Mouse (Mus musculus): Measurements from ENCODE around the gene Podxl. TPM values are rescaled to one million over a fixed set of nuclear protein-coding genes. Genes with fewer than 3 reads are reported as not detected.

Podxl gene
- polyA plus RNA-seq, 1 experiment from 2014 or later: 14.1 TPM

- no peak overlapping the region for H3K9ac ChIP-seq
- ATAC-seq (ENCODE audit: low FRiP score): no peak
- H3K4me2 ChIP-seq: no peak overlapping the region
- no peak overlapping the region for H3K27ac ChIP-seq
- no peaks in the 10 kb centered on the region for H3K9me3 ChIP-seq
- no peaks in the 10 kb centered on the region for H3K27me3 ChIP-seq
- peaks cover 11% of the 10 kb centered on the region for H3K4me1 ChIP-seq (replicated peaks)
- no peaks in the 10 kb centered on the region for H3K36me3 ChIP-seq
- no peak overlapping the region for H3K4me3 ChIP-seq
- 85% methylated on average over 2 of the region's 2 CpGs for WGBS
These were observed 28.3 kb upstream of the Podxl start for GRCm38 (mm10) chr6:31592128-31592527.

GRCm38 (mm10) chr6:31591676-31592075 lies 27.9 kb upstream of the Podxl start:
- Histone ChIP-seq H3K4me1 (replicated peaks) (peaks cover 7% of the 10 kb centered on the region), H3K36me3 (no peaks in the 10 kb centered on the region), H3K27ac (no peak overlapping the region), H3K4me3 (no peak overlapping the region), H3K27me3 (no peaks in the 10 kb centered on the region), H3K9me3 (no peaks in the 10 kb centered on the region), H3K9ac (no peak overlapping the region), H3K4me2 (no peak overlapping the region)
- 91% methylated on average over 3 of the region's 3 CpGs for WGBS
- ATAC-seq (ENCODE audit: low FRiP score): no peak

- no peaks in the 10 kb centered on the region for H3K4me1 ChIP-seq (replicated peaks)
- no peaks in the 10 kb centered on the region for H3K36me3 ChIP-seq
- no peak overlapping the region for H3K9ac ChIP-seq
- no peak overlapping the region for H3K4me2 ChIP-seq
- ATAC-seq (ENCODE audit: low FRiP score): no peak
- 89% methylated on average over 2 of the region's 2 CpGs for WGBS
- H3K9me3 ChIP-seq: no peaks in the 10 kb centered on the region
- no peaks in the 10 kb centered on the region for H3K27me3 ChIP-seq
- H3K4me3 ChIP-seq: no peak overlapping the region
- no peak overlapping the region for H3K27ac ChIP-seq
These were observed 27.0 kb upstream of the Podxl start for GRCm38 (mm10) chr6:31590754-31591153.

DNA sequence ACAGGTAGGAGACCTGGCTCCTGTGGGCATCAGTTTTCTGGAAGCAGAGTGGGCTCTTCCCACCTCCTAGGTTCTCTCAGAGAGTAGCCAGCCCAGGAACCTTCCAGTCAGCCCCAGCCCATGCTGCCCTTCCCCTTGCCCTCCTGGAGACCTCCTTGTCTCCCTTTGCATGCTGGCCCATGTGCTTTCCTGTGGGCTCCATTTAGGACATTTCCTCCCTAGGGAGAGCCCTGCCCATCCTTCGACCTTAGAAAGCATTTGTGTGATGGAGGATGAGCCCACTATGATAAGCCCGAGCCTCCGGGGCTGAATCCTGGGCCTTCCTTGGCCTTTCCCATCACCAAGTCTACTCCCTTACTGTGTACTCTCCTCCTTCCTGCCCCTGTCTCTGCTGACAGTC lies 25.5 kb upstream of the Podxl start:
- Histone ChIP-seq H3K4me3 (no peak overlapping the region), H3K4me1 (replicated peaks) (no peaks in the 10 kb centered on the region), H3K27me3 (no peaks in the 10 kb centered on the region), H3K9ac (no peak overlapping the region), H3K27ac (no peak overlapping the region), H3K4me2 (no peak overlapping the region), H3K9me3 (no peaks in the 10 kb centered on the region), H3K36me3 (no peaks in the 10 kb centered on the region)
- no peak for ATAC-seq (ENCODE audit: low FRiP score)
- 84% methylated on average over 3 of the region's 3 CpGs for WGBS

DNA sequence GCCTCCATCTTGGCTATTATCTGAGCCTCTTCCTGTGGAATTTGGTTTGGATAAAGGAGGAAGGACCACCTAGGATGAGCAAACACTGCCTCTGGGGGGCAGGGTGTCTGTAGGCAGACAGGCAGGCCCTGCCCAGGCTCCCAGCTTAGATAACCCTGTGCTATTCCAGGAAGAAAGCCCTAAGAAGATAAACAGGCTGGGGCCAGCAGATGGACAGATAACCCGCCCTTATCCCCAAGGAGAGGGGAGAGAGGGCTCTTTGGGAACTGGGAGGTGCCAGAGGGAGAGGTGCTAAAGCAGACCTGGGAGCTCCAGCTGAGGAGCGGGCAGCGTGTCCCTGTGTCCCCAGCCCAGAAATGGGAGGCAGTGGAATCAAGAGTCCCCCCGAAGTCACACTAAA lies 23.9 kb upstream of the Podxl start:
- no peaks in the 10 kb centered on the region for H3K36me3 ChIP-seq
- WGBS: 72% methylated on average over 4 of the region's 4 CpGs
- no peaks in the 10 kb centered on the region for H3K9me3 ChIP-seq
- H3K9ac ChIP-seq: no peak overlapping the region
- no peaks in the 10 kb centered on the region for H3K4me1 ChIP-seq (replicated peaks)
- ATAC-seq (ENCODE audit: low FRiP score): no peak
- H3K4me2 ChIP-seq: no peak overlapping the region
- H3K4me3 ChIP-seq: no peak overlapping the region
- no peak overlapping the region for H3K27ac ChIP-seq
- H3K27me3 ChIP-seq: no peaks in the 10 kb centered on the region

DNA sequence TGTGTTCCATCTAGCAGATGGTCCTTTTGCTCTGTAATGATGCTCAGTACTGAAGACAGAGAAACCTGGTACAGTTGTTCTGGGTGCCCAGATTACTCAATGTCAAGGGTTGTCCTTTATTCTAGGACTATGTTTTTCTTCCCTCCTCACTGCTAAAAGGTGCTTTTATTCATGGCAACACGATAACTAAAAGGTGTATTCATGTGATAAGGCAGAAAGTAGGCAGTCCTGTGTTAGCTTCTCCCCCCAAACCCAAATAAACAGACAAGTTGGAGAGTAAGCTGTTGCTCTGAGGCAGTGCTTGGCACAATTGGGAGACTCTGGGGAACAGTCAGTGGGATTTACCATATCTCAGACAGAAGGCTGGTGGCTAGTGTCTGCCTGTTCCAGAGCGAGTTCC lies 22.3 kb upstream of the Podxl start:
- no peak for ATAC-seq (ENCODE audit: low FRiP score)
- H3K4me3 ChIP-seq: no peak overlapping the region
- WGBS: 86% methylated on average over 2 of the region's 2 CpGs
- H3K27ac ChIP-seq: no peak overlapping the region
- no peak overlapping the region for H3K9ac ChIP-seq
- H3K4me1 ChIP-seq (replicated peaks): no peaks in the 10 kb centered on the region
- no peaks in the 10 kb centered on the region for H3K27me3 ChIP-seq
- no peaks in the 10 kb centered on the region for H3K36me3 ChIP-seq
- no peaks in the 10 kb centered on the region for H3K9me3 ChIP-seq
- H3K4me2 ChIP-seq: no peak overlapping the region

DNA sequence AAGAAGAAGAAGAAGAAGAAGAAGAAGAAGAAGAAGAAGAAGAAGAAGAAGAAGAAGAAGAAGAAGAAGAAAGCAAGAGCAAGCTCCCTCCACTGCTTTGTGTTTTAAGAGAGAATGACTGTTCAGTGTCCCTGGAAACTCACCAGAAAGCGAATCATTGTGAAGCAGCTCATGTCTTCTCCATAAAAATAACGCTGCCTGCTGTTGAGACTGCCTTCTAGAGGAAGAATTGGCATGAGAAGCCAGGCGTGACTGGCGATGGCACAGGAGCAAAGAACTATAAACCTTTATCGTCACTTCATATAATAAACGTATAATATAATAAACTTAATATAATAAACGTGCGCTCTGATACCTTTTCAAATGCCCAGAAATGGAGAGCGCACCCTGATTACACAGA lies 12.4 kb upstream of the Podxl start:
- no peaks in the 10 kb centered on the region for H3K4me1 ChIP-seq (replicated peaks)
- no peak overlapping the region for H3K27ac ChIP-seq
- 88% methylated on average over 9 of the region's 9 CpGs for WGBS
- ATAC-seq (ENCODE audit: low FRiP score): no peak
- H3K9me3 ChIP-seq: no peaks in the 10 kb centered on the region
- H3K27me3 ChIP-seq: no peaks in the 10 kb centered on the region
- H3K4me3 ChIP-seq: no peak overlapping the region
- H3K9ac ChIP-seq: no peak overlapping the region
- no peak overlapping the region for H3K4me2 ChIP-seq
- H3K36me3 ChIP-seq: no peaks in the 10 kb centered on the region

- no peaks in the 10 kb centered on the region for H3K9me3 ChIP-seq
- H3K27me3 ChIP-seq: no peaks in the 10 kb centered on the region
These were observed 11.3 kb upstream of the Podxl start for GRCm38 (mm10) chr6:31575063-31575462.

GRCm38 (mm10) chr6:31571459-31571858 lies 7.7 kb upstream of the Podxl start:
- no peak for ATAC-seq (ENCODE audit: low FRiP score)
- WGBS: 76% methylated on average over 3 of the region's 3 CpGs
- H3K4me3 ChIP-seq: no peak overlapping the region
- 0 out of 2 replicates have a peak, but pooled peaks cover 5% of the 10 kb centered on the region for H3K4me1 ChIP-seq (replicated peaks)
- H3K9me3 ChIP-seq: no peaks in the 10 kb centered on the region
- no peak overlapping the region for H3K9ac ChIP-seq
- no peak overlapping the region for H3K4me2 ChIP-seq
- H3K27ac ChIP-seq: no peak overlapping the region
- no peaks in the 10 kb centered on the region for H3K36me3 ChIP-seq
- H3K27me3 ChIP-seq: 0 out of 2 replicates have a peak, but pooled peaks cover 4% of the 10 kb centered on the region

More at GRCm38 (mm10) chr6:31575063-31575462, 11.3 kb upstream of the Podxl start:
- no peak overlapping the region for H3K4me2 ChIP-seq
- WGBS: 70% methylated on average over 4 of the region's 4 CpGs
- no peak overlapping the region for H3K9ac ChIP-seq
- no peak overlapping the region for H3K4me3 ChIP-seq
- no peaks in the 10 kb centered on the region for H3K36me3 ChIP-seq
- no peaks in the 10 kb centered on the region for H3K4me1 ChIP-seq (replicated peaks)
- no peak overlapping the region for H3K27ac ChIP-seq
- no peak for ATAC-seq (ENCODE audit: low FRiP score)

DNA sequence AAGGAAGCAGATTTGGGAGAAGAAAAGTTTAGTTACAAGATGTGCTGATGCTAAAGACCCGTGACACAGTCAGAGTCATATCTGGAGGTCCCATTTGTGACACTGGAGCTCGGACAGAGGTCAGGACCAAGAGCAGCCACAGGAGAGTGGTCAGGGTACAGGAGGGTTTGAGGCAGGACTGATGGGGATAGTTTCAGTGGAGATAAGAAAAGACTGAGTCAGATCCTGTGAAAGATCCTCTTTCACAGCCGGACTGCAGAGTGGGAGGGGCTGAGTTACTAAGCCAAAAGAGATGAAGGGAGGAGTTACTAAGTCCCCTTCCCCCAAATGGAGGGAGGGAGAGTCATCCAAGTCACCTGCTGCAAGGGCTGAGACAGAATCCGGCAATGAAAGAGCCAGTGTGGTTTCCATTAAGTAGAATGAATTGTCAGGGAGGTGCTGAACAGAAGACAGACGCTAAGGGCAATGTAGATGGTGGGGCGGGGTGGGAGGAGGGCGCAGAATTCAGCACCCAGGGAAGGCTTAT lies 4.4 kb upstream of the Podxl start:
- H3K4me1 ChIP-seq (replicated peaks): peaks cover 18% of the 10 kb centered on the region
- ATAC-seq (ENCODE audit: low FRiP score): no peak
- H3K9ac ChIP-seq: no peak overlapping the region
- no peaks in the 10 kb centered on the region for H3K36me3 ChIP-seq
- WGBS: 32% methylated on average over 7 of the region's 7 CpGs
- H3K27me3 ChIP-seq: 0 out of 2 replicates have a peak, but pooled peaks cover 7% of the 10 kb centered on the region
- no peak overlapping the region for H3K27ac ChIP-seq
- H3K4me3 ChIP-seq: no peak overlapping the region
- H3K4me2 ChIP-seq: no peak overlapping the region
- H3K9me3 ChIP-seq: no peaks in the 10 kb centered on the region

GRCm38 (mm10) chr6:31567200-31567599 lies 3.4 kb upstream of the Podxl start:
- Histone ChIP-seq H3K27me3 (0 out of 2 replicates have a peak, but pooled peaks cover 7% of the 10 kb centered on the region), H3K4me2 (no peak overlapping the region), H3K9me3 (no peaks in the 10 kb centered on the region), H3K9ac (no peak overlapping the region), H3K36me3 (no peaks in the 10 kb centered on the region), H3K4me1 (replicated peaks) (peaks cover 28% of the 10 kb centered on the region), H3K27ac (no peak overlapping the region), H3K4me3 (no peak overlapping the region)
- no peak for ATAC-seq (ENCODE audit: low FRiP score)
- 33% methylated on average over 7 of the region's 7 CpGs for WGBS

DNA sequence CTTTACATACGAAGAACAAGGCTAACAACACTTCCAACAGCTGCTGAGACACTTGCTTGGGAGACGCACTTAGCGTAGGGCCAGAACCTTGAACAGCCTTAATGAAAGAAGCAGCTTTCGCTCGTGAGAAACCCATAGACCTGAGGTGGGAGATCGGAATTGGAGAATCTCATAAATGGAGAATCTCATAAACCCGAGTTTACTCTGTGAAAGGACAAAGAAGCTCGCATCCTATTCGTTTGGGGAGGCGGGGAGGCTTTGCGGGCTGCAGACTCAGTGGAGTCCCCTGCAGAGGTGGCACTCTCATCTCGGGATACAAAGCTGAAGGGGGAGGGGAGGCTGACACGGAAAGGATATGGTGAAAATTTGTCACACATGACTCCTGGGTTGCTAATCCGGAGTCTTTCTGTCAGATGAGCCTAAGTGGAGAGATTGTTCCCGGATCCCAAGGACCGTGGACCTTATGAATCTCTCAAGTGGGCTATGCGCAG lies 1.2 kb upstream of the Podxl start:
- Histone ChIP-seq H3K27ac (peak overlapping the region; percentile 75), H3K4me2 (peak overlapping the region; percentile 88), H3K9ac (peak overlapping the region; percentile 49), H3K27me3 (0 out of 2 replicates have a peak, but pooled peaks cover 7% of the 10 kb centered on the region), H3K9me3 (no peaks in the 10 kb centered on the region), H3K4me1 (replicated peaks) (peaks cover 50% of the 10 kb centered on the region), H3K4me3 (peak overlapping the region; percentile 80), H3K36me3 (no peaks in the 10 kb centered on the region)
- 2% methylated on average over 17 of the region's 17 CpGs for WGBS
- ATAC-seq (ENCODE audit: low FRiP score): no peak

- Histone ChIP-seq H3K27ac (peak overlapping the region; percentile 75), H3K4me1 (replicated peaks) (peaks cover 57% of the 10 kb centered on the region), H3K4me3 (peak overlapping the region; percentile 80), H3K27me3 (0 out of 2 replicates have a peak, but pooled peaks cover 7% of the 10 kb centered on the region), H3K9ac (peak overlapping the region; percentile 91), H3K4me2 (peak overlapping the region; percentile 88), H3K36me3 (no peaks in the 10 kb centered on the region), H3K9me3 (no peaks in the 10 kb centered on the region)
- under 1% methylated on average over 18 of the region's 18 CpGs for WGBS
- no peak for ATAC-seq (ENCODE audit: low FRiP score)
These were observed 376 bp upstream of the Podxl start for GRCm38 (mm10) chr6:31564182-31564531.
